Mouse (Mus musculus): Measurements from ENCODE around the gene Tdrd9.
"Not testable (repeated sequence)": the region's sequence is repeated elsewhere in the genome, so short reads cannot be mapped to it uniquely, and the experiment has no call there.

Gene Tdrd9

DNA sequence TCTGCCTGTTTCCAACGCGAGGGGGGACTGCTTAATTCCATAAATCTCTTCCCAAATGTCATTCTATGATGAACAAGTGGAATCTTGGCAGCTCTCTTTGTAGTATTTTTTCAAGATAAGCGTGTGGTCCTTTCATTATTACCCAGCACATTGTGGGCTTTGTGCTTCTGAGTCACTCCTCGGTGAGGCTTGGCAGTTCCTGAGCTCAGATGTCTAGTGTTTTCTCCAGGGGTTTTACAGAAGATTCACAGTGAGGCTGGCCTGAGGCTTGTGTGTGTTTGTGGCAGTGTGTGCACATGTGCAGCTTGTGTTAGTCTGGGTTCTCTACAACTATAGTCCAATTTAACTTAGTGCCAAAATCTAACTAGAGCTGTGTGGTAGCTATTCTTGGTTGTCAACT is 56.0 kb downstream of the Tdrd9 start:
- no peak for DNase-seq (ENCODE audit: low spot score)

DNA sequence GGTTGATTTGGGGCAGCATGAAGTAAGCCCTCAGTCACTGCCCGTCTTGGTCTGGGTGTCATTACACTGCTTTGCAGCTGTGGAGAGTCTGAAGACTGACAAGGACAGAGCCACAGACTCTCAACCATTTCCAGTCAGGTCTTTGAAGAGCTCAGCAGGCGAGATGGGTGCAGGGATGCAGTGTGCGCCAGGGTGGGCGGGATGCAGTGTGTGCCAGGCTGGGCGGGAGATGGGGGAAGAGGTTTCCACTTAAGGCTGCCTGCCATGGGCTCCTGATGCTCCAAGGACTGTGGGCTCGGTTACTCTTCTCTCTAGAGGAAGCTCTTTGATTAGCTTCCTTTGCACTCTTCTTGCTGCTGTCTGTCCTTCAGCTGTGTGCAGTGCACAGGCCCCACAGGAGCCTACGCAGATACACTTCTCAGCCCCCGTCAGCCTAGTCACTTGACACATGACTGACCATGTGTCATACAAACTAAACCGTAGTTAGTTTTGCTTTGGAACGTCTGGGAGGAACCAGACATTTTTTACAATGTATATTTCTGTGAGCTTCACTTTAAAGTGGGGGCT is 62.1 kb downstream of the Tdrd9 start:
- DNase-seq (ENCODE audit: low spot score), result no peak

DNA sequence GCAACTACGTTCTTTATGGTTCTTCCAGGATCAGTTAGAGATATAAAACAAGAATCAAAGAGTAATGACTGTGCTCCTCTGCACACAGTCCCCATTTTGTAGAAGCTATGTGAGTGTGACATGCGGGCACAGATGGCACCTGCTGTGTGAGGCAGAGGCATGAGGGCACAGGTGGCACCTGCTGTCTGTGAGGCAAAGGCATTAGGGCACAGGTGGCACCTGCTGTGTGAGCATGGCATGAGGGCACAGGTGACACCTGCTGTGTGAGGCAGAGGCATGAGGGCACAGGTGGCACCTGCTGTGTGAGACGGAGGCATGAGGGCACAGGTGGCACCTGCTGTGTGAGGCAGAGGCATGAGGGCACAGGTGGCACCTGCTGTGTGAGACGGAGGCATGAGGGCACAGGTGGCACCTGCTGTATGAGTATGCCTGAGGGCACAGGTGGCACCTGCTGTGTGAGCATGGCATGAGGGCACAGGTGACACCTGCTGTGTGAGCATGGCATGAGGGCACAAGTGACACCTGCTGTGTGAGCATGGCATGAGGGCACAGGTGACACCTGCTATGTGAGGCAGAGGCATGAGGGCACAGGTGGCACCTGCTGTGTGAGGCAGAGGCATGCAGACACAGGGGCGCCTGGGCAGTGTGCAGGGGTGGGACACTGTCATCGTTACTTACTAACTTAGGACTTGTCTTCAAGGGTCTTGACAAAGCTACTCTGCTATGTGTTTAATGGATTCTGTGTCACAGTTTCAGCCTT is 64.2 kb downstream of the Tdrd9 start:
- not testable (repeated sequence) for DNase-seq (ENCODE audit: low spot score)

DNA sequence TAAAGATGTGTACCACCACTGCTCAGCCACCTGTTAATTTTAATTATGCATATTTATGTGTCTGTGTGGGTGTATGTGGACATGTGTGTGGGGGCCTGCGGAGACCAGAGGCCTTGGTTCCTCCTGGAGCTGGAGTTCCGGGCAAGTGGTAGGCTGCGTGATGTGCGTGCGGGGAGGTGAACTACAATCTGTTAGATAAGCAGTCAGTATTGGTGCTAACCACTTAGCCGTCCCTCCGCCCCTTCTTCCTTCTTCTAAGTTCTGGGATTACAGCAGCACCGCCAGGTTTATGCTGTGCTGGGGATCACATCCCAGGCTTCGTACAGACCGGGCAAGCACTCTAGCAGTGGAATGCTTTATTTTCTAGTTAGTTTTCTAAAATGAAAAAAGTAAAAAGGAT is 67.1 kb downstream of the Tdrd9 start:
- no peak for DNase-seq (ENCODE audit: low spot score)

DNA sequence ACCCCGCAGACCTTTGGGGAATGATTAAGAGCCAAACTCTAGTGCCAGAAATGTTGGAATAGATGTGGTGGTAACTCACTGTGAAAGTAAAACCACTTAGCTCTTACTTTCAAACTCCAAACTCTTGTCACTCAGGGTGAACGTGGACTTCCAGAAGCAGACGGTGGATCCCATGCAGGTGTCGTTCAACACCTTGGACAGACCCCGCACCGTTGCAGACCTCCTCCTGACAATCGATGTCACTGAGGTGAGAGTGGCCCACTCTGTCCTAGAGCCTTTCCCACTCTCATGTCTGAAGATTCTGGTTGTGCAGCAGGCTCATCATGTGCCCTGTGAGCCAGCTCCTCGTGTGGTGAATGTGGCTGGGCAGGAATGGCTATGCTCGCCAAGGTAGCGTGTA is 67.8 kb downstream of the Tdrd9 start:
- no peak for DNase-seq (ENCODE audit: low spot score)

DNA sequence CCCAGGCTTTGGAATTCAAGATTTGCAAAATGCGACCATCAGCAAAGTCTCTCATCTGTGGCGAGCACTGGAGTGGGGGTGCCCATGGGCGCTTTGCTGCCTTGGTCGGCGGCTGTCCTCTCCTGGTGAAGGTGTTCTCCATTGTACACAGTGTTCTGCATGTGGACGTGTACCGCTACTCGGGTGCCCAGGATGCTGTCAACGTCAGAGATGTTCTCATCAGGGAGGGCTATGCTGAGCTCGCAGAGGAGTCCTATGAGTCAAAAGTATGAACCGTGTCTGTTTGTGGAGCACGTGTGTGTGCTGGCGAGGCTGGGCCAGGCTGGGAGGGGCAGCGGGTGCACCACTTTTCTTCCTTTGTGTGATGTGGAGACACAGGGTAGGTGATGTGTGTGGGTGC is 71.3 kb downstream of the Tdrd9 start:
- no peak for DNase-seq (ENCODE audit: low spot score)

DNA sequence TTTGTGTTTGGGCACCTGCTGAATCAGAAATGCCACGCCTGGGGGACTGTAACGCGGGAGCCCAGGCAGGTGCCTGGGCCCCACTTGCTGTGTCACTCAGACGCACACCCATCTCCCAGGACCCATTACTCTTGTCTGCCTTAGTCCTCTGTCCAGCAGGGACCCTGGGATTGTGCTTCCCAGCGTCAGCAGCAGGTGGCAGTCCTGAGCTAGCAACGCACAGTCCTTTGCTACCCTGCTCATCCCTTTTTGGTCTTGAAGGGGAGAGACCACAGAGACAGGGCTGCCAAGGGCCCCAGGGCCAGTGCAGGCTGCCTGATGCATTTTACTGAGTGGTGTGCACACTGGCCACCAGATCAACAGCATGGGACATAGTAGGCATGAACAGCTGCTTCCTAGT is 106.3 kb downstream of the Tdrd9 start:
- no peak for DNase-seq (ENCODE audit: low spot score)

DNA sequence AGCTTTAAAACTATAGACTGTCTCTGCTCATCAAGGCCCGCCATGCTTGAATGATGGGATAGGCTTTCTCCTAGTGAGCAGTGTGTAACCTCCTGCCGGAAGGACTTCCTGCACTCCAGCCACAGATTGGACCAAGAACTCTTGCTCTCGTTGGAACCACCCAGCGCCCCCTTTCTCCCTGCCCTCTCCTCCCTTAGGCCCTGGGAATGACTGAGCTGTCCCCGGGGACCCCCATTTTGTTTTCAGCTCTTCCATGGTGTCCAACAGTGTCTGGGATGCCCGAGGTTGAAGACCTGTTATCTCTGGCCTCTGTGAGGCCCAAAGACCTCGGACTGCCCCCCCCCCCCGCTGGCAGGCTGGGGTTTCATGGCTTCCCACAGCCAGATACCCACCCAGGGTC is 108.6 kb downstream of the Tdrd9 start:
- DNase-seq (ENCODE audit: low spot score), result no peak

DNA sequence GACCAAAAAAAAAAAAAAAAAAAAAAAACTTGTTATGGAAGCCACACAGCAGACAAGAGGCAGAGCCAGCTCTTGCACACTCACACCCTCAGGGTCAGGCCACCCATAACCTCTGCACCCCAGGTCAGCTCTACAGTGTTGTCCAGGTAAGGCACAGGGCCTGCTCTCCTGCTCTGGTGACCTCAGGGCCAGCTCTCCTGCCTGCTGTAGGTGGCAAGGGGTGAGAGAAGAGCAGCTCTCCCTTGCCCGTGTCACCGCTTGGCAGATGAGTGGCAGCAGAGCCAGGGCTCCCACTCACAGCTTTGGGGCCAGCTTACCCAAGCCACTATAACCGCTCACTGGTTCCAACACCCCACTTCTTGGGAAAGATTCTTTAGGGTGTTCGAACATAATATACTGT is 109.6 kb downstream of the Tdrd9 start:
- no peak for DNase-seq (ENCODE audit: low spot score)

DNA sequence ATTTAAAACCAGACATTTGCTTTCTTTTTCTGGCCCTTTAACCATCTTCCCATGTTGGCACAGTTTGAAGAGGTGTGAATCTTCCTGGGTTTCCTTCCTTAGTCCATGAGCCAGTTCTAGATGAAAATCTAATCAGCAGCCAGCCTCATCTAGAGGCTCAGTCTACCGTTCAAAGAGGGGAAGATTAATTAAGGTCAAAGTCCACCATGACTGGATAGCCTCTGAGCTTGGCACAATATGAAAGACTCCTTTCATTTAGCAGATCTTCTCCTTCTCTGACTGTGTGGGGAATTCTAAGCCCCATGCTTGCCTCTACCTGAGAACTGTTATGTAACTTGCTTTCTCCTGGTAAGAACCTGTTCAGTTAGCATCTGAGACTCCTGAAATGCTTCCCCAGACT is 110.9 kb downstream of the Tdrd9 start:
- DNase-seq (ENCODE audit: low spot score), result no peak

DNA sequence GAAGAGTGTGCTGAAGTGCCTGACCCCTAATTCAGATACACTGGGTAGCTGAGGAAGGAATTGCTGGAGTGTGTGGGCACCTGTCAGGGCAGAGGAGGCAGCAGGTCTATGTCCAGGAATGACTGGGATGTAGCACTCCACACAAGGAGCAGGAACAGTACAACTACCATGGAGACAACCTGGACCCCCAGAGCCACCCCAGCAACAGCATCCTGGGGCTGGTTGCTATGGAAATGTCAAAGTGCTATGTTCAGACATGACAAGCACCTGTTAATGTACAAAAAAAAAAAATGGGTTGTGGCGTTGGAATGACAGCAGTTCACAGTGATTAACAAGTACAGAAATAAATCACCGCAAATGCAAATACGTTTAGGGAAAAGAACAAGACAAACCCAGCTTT is 114.9 kb downstream of the Tdrd9 start:
- no peak for DNase-seq (ENCODE audit: low spot score)

DNA sequence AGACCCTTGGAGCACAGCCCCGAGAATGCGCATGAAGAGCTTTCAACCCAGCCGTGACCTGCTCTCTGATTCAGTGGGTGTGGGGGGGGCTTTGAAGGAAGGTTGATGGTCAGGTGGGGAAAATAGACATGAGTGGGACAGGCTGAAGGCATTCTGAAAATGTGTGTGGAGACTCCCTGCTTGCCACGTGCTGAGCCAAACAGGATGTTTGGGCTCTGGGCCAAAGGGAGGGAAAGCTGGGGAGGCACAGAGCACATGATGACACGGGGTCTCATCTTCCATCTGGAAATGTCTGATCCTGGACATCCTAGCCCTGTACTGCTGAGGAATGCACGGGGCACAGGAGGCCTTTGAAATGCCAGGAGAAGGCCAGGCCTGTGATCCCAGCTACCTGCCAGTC is 115.4 kb downstream of the Tdrd9 start:
- no peak for DNase-seq (ENCODE audit: low spot score)

DNA sequence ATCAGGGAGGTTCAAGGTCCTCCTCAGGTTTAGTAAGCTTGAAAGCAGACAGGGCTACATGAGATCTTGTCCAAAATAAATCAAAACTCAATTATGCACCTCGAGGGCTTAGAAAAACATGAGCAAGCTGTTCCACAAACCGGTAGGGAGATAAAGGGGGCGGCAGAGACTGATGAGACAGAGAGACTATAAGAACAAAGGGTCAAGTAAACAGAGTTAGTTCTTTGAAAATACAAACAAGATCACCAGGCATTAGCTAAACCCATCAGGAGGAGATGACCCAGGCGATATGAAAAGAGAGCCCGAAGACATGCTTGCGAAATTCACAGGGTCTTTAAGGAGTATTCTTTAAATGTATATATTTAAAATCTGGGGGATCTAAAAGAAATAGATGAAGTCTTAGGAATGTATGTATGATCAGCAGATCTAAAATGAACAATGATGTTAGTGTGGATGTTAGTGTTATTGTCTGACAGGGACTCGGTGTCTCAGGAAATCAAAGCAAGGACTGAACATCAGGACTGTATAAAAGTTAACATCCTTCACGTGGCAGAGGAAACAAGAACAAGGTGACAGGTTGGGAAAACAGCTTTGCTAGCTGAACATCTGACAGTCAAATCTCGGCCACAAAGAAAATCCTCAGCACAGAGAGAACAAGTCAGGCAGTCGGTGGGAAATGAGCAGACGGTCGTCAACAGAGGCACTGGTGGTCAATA is 117.4 kb downstream of the Tdrd9 start:
- DNase-seq (ENCODE audit: low spot score), result no peak

DNA sequence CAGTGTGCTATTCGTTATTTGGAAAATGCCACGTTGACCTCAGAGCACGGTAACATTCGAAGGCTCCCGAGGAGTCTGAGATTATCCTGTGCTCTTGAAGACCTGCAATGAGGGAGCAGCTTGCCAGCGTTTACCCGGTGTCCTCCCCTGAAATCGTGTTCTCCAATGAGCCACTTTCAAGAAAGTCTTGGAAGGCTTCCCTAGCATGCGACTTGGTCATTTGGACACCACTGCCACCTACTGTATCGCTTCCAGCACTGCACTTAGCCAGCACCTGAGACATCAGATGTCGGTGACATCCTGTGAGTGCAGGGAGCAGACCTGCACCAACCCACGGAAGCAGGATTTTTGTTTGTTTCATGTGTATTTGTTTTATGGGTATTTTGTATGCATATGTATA is 119.7 kb downstream of the Tdrd9 start:
- DNase-seq (ENCODE audit: low spot score), result no peak

DNA sequence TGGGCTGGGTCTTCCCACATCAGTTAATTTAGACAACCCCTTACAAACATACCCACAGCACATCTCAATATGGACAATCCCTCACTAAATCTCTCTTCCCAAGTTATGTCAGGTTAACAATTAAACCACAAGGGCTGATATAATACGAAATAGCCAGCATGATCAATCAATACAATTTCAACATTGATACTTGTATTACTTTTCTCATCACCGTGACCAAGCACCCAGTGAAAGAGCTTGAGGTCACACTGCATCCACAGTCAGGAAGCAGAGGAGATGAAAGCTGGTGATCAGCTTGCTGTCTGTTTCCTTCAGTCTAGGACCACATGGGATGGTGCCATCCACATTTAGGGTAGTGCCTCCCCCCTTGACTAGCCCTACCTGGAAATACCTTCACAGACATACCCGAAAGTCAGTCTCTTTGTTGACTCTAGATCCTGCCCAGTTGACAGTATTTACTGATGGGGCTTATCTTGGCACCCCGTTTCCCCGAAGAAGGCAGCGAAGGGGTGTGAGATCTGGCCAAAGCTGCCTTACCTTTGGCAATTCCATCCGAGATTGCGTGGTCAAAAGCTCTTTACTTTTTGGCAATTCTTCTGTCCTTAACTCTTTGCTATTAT is 123.0 kb downstream of the Tdrd9 start:
- no peak for DNase-seq (ENCODE audit: low spot score)

DNA sequence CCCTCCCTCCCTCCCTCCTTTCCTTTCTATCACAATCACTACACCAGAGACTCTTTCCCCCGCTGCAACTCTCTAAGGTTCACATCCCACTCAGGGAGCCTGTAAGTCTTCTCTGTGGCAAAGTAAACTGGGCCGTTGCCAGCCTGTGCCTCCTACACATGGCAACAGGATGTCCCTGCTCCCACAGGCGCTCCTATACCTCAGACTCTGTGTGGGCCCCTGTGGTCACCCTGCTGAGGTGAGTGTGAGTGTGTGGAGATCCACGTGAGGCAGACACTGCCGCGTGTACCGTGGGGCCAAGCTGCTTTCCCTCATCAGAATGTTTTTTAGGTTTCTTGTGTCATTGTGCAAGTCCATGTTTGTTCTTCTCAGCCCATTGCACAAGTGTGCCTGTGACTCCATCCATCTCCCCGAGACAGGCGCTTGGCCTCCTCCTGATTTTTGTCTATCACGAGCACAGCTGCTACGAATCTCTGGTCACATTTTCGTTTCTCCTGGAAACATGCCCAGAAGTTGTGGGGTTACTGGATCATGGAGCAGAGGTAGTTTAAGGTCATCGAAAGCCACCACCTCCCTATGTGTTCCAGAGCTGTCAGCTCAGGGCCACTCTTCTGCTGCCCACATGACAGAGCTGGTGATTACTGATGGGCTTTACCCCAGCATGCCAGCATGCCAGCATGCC is 124.8 kb downstream of the Tdrd9 start:
- no peak for DNase-seq (ENCODE audit: low spot score)

DNA sequence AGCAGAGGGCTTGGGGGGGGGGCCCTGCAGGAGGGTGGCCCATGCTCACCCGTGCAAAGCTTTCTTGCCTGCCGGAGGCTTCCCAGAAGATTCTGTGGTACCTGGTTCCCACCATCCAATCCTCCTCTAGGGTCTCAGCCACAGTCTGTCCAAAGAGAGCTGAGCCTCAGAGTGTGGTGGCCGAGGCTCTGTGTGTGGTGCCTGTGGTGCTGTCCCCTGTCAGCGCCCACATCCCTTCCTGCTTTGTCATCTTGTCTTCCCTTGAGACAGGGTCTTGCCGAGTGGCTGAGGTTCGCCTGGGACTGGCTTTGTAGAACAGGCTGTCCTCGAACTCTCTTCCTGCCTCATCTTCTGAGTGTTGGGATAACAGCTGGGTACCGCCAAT is 125.4 kb downstream of the Tdrd9 start:
- DNase-seq (ENCODE audit: low spot score), result no peak

DNA sequence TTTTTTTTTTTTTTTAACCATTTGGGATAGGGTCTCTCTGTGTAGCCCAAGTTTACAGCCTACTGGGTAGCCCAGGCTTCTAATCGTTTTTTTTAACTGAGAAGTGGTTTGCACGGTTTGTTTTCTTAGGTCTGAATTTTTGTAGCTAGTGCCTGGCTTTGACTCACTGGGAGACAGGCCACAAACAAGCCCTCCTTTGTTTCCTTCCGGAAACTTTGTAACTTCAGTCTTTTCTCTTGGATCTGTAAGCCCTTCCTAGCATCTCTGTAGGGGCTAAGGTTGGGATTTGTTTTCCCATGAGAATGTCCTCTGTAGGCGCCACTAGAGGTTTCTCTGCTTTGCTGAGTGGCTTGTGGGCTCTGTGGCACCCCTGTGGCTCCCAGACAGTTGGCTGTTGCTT is 128.7 kb downstream of the Tdrd9 start:
- no peak for DNase-seq (ENCODE audit: low spot score)

DNA sequence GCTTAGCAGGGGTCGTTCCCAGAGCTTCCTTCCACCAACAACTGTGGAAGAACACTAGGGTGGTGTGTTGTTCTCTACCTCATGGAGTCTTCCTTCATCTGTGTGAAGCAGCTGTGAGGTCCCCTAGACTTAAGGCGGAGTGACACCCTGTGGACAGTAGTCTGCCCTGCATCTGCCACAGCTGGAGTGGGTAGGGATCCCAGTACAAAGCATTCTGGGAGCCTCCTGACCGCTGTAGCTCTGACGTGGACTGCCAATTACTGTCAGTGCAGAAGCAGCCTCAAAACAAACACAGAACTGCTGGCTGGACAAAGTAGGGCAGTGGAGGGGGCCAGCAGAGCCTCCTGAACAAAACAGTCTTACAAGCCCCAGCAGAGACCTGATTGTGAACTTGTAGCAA is 129.7 kb downstream of the Tdrd9 start:
- DNase-seq (ENCODE audit: low spot score), result no peak

DNA sequence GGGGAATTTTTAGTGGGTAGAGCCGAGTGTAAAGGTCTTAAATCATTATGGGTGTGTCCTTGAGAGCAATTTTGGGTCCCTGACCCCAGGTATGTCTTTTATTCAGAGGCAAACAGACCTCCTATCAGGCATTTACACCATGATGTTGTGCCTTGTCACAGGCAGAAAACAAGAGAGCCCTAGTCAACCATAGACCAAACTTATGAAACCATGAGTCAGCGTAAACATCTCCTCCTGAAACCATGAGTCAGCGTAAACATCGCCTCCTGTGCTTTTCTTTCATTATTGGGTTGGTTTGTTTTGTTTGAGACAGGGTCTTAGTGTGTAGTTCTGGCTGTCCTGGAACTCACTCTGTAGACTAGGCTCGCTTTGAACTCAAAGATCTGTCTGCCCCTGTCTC is 131.8 kb downstream of the Tdrd9 start:
- no peak for DNase-seq (ENCODE audit: low spot score)

DNA sequence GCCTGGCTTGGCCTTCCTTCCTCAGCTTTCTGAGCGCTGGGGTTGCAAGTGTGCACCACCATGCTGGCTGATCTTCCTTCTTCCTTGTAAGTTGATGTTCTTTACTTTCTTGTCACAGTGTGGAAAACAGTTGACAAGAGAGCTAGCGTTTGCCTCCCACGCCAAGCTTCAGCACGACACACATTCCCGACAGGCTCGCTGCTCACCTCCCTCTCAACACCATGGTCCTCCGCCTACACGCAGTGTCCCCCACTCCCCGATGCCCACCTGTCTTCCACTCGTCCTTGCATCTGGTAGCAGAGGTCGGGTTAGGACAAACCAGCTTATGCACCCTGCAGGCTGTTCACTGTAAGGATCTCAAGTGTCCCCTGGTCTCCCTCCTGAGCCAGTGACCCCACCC is 133.5 kb downstream of the Tdrd9 start:
- DNase-seq (ENCODE audit: low spot score), result no peak

DNA sequence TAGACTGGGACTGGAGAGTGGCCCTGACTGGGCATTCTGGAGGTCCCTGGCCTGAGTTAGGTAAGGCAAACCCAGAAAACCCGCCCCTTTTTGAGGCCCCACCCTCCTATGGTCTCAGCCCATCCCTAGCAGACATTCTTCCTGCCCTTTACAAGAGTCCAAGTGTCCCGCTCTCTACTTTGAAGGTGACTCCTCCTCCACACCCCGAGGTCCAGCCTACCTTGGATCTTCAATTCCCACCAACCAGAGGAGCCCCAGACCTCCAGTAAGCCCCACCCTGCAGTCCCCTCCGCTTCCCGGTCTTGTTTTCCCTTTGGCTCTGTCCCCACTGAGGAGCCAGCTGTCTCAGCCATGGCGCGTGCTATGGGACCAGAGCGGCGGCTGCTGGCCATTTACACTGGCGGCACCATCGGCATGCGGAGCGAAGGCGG is 135.2 kb downstream of the Tdrd9 start, which contains the start of gene Aspg:
Gene Aspg, plus strand, starts transcription at position 139 of the 431 bp plus-strand sequence.
- no peak for DNase-seq (ENCODE audit: low spot score)

Measured in spleen, adult 12 weeks (tissue).